Mouse (Mus musculus): ENCODE results near the gene Abcb9.

Gene Abcb9

GRCm38 (mm10) chr5:124095596-124096232 is at the start of gene Abcb9:
Gene Abcb9 (minus strand): TSS chr5:124095798.
- DNase-seq (ENCODE audit: low read depth, low spot score) = peak; percentile 98

GRCm38 (mm10) chr5:124138066-124138465 is 42.5 kb upstream of the Abcb9 start:
- no peak for DNase-seq (ENCODE audit: low read depth, low spot score)

- DNase-seq (ENCODE audit: low read depth, low spot score) = no peak
Observed at GRCm38 (mm10) chr5:124134261-124134660, 38.7 kb upstream of the Abcb9 start.

- no peak for DNase-seq (ENCODE audit: low read depth, low spot score)
Observed at GRCm38 (mm10) chr5:124125093-124125492, 29.5 kb upstream of the Abcb9 start.

GRCm38 (mm10) chr5:124122357-124122756 is 26.8 kb upstream of the Abcb9 start:
- DNase-seq (ENCODE audit: low read depth, low spot score) = no peak

GRCm38 (mm10) chr5:124119204-124119603 is 23.6 kb upstream of the Abcb9 start:
- no peak for DNase-seq (ENCODE audit: low read depth, low spot score)

GRCm38 (mm10) chr5:124115990-124116845 is 20.6 kb upstream of the Abcb9 start, which contains the start of gene Arl6ip4:
Gene Arl6ip4 (plus strand): TSS chr5:124116089.
- peak; percentile 79 for DNase-seq (ENCODE audit: low read depth, low spot score)

GRCm38 (mm10) chr5:124115531-124115930 is 19.9 kb upstream of the Abcb9 start:
- DNase-seq (ENCODE audit: low read depth, low spot score) = no peak

GRCm38 (mm10) chr5:124114276-124115025 is 18.9 kb upstream of the Abcb9 start:
- no peak for DNase-seq (ENCODE audit: low read depth, low spot score)

- peak; percentile 57 for DNase-seq (ENCODE audit: low read depth, low spot score)
Observed at GRCm38 (mm10) chr5:124113030-124113429, 17.4 kb upstream of the Abcb9 start.

- no peak for DNase-seq (ENCODE audit: low read depth, low spot score)
Observed at GRCm38 (mm10) chr5:124112531-124112930, 16.9 kb upstream of the Abcb9 start.

- peak; percentile 92 for DNase-seq (ENCODE audit: low read depth, low spot score)
Observed at GRCm38 (mm10) chr5:124111742-124112497, 16.3 kb upstream of the Abcb9 start, which contains the start of gene Ogfod2. Gene Ogfod2 (plus strand): TSS chr5:124112297.

GRCm38 (mm10) chr5:124111077-124111741 is 15.6 kb upstream of the Abcb9 start:
- DNase-seq (ENCODE audit: low read depth, low spot score) = no peak

- DNase-seq (ENCODE audit: low read depth, low spot score) = no peak
Observed at GRCm38 (mm10) chr5:124103552-124103951, 8.0 kb upstream of the Abcb9 start.

- no peak for DNase-seq (ENCODE audit: low read depth, low spot score)
Observed at GRCm38 (mm10) chr5:124103020-124103419, 7.4 kb upstream of the Abcb9 start.

- DNase-seq (ENCODE audit: low read depth, low spot score) = no peak
Observed at GRCm38 (mm10) chr5:124102326-124102725, 6.7 kb upstream of the Abcb9 start.

- DNase-seq (ENCODE audit: low read depth, low spot score) = no peak
Observed at GRCm38 (mm10) chr5:124100128-124101044, 4.8 kb upstream of the Abcb9 start.

GRCm38 (mm10) chr5:124098923-124099322 is 3.3 kb upstream of the Abcb9 start:
- no peak for DNase-seq (ENCODE audit: low read depth, low spot score)

GRCm38 (mm10) chr5:124095077-124095581 is 469 bp downstream of the Abcb9 start:
- DNase-seq (ENCODE audit: low read depth, low spot score) = no peak
